Mouse (Mus musculus): ENCODE measurements around the gene Gadd45a. TPM values are rescaled to one million over a fixed set of nuclear protein-coding genes. Genes with fewer than 3 reads are reported as not detected.

Gadd45a gene
- polyA plus RNA-seq, 1 experiment from 2014 or later: 68.1 TPM

DNA sequence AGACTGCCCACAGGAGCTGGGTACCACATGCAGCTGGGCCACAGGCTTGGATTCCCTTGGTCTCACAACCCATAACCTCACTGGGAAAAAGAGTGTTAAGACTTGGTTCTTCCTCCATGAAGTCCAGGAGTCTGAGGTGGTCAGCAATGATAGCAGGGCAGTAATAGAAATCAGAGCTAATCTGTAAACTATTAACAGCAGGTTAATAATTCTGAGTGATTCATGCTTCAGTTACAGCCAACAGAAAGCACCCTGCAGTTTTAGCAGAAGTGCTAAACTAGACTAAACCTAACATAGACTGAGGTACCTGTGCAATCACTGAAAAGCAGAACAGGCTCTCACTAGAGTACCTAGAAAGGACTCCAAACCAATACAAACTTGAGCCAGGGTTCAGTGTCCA is 37.5 kb downstream of the Gadd45a start:
- Histone ChIP-seq H3K27ac (ENCODE audit: low read depth, low read length) (no peak overlapping the region; the same call in 1 of the 2 replicates), H3K27me3 (replicated peaks; ENCODE audit: control insufficient read depth, insufficient read depth, low read length) (no peaks in the 10 kb centered on the region), H3K36me3 (ENCODE audit: control insufficient read depth, insufficient read depth) (no peaks in the 10 kb centered on the region), H3K9ac (ENCODE audit: low read depth, low read length) (no peak overlapping the region), H3K4me3 (ENCODE audit: low read depth, low read length) (no peak overlapping the region), H3K4me1 (replicated peaks; ENCODE audit: control insufficient read depth, insufficient read depth, low read length) (no peaks in the 10 kb centered on the region; the same call in 1 of the 2 replicates), H3K9me3 (ENCODE audit: control insufficient read depth) (no peaks in the 10 kb centered on the region), H3K4me2 (replicated peaks; ENCODE audit: low read depth) (no peak overlapping the region)
- TF ChIP-seq CTCF (IDR thresholded peaks at IDR 0.05; ENCODE audit: low read depth): no peak
- ATAC-seq: no peak

DNA sequence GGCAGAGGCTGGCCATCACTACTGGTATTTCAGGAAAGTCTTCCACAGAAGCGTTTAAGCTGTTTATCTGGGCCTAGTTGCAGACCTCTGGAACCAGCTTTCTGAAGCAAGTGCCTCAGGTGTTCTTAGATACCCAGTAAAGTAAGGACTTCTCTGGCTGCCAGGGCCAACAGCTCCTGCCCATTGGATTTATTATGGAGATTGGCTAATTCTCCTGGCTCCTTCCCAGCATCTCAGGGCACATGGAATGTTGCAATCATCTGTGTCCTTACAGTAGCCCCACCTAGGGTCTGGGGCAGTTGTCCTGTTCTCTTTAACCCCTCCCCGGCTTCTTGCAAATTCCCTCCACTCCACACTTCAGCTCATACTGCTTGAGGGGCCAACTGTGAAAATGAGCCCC is 38.6 kb downstream of the Gadd45a start:
- no peaks in the 10 kb centered on the region; the same call in 1 of the 2 replicates for H3K4me1 ChIP-seq (replicated peaks; ENCODE audit: control insufficient read depth, insufficient read depth, low read length)
- WGBS: 82% methylated on average over 2 of the region's 2 CpGs
- no peaks in the 10 kb centered on the region for H3K36me3 ChIP-seq (ENCODE audit: control insufficient read depth, insufficient read depth)
- no peak overlapping the region for H3K27ac ChIP-seq (ENCODE audit: low read depth, low read length)
- no peaks in the 10 kb centered on the region for H3K9me3 ChIP-seq (ENCODE audit: control insufficient read depth)
- no peak overlapping the region for H3K4me3 ChIP-seq (ENCODE audit: low read depth, low read length)
- no peak overlapping the region for H3K9ac ChIP-seq (ENCODE audit: low read depth, low read length)
- no peaks in the 10 kb centered on the region for H3K27me3 ChIP-seq (replicated peaks; ENCODE audit: control insufficient read depth, insufficient read depth, low read length)
- TF ChIP-seq CTCF (IDR thresholded peaks at IDR 0.05; ENCODE audit: low read depth): no peak
- no peak for ATAC-seq
- no peak overlapping the region for H3K4me2 ChIP-seq (replicated peaks; ENCODE audit: low read depth)

DNA sequence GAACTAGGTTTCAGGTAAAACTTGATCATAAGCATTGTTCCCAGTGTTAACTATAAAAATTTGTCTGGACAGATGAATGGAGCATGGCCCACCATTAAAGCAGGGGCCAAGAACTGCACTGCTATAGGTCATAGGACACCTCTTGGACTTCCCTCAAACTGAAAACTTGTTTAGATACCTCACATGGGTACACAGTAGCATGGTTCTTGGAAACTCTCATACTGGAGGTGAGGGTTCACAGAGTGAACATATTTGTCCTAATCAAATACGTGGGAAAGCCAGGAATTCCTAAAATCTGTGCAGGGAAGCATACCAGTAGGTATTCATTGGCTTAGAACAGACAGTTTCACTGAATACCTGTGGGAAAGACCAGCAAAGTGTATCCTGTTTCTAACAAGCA is 41.0 kb downstream of the Gadd45a start:
- no peak overlapping the region for H3K27ac ChIP-seq (ENCODE audit: low read depth, low read length)
- no peak for TF ChIP-seq CTCF (IDR thresholded peaks at IDR 0.05; ENCODE audit: low read depth)
- H3K9me3 ChIP-seq (ENCODE audit: control insufficient read depth): no peaks in the 10 kb centered on the region
- no peak overlapping the region for H3K9ac ChIP-seq (ENCODE audit: low read depth, low read length)
- H3K4me1 ChIP-seq (replicated peaks; ENCODE audit: control insufficient read depth, insufficient read depth, low read length): no peaks in the 10 kb centered on the region; the same call in 1 of the 2 replicates
- no peaks in the 10 kb centered on the region for H3K27me3 ChIP-seq (replicated peaks; ENCODE audit: control insufficient read depth, insufficient read depth, low read length)
- no peak overlapping the region for H3K4me3 ChIP-seq (ENCODE audit: low read depth, low read length)
- H3K4me2 ChIP-seq (replicated peaks; ENCODE audit: low read depth): no peak overlapping the region
- no peaks in the 10 kb centered on the region for H3K36me3 ChIP-seq (ENCODE audit: control insufficient read depth, insufficient read depth)
- WGBS: 94% methylated on average over 1 of the region's 1 CpGs
- ATAC-seq: no peak

DNA sequence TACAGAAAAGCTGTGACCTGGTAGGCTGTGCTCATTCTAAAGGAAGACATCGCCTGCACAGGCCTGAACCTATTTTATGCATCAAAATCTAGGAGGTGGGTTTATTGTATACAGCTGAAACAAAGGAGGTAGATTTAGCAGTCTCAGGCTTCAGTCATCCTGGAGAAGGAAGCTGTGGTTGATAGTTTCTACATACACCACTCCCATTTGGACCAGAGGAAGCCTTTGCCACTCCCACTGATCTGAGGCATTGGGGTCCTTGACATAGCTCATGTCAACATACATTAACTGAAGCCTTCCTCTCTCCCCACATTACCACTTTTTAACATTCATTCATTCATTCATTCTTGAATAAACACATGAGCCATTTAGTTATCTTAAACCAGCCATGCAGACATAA is 41.4 kb downstream of the Gadd45a start:
- ATAC-seq: no peak
- H3K9ac ChIP-seq (ENCODE audit: low read depth, low read length): no peak overlapping the region
- TF ChIP-seq CTCF (IDR thresholded peaks at IDR 0.05; ENCODE audit: low read depth): no peak
- H3K4me3 ChIP-seq (ENCODE audit: low read depth, low read length): no peak overlapping the region
- WGBS: 83% methylated on average over 1 of the region's 1 CpGs
- H3K27me3 ChIP-seq (replicated peaks; ENCODE audit: control insufficient read depth, insufficient read depth, low read length): no peaks in the 10 kb centered on the region
- no peaks in the 10 kb centered on the region; the same call in 1 of the 2 replicates for H3K4me1 ChIP-seq (replicated peaks; ENCODE audit: control insufficient read depth, insufficient read depth, low read length)
- no peak overlapping the region for H3K4me2 ChIP-seq (replicated peaks; ENCODE audit: low read depth)
- no peak overlapping the region for H3K27ac ChIP-seq (ENCODE audit: low read depth, low read length)
- no peaks in the 10 kb centered on the region for H3K36me3 ChIP-seq (ENCODE audit: control insufficient read depth, insufficient read depth)
- H3K9me3 ChIP-seq (ENCODE audit: control insufficient read depth): no peaks in the 10 kb centered on the region

GRCm38 (mm10) chr6:66994981-66995380 is 42.3 kb downstream of the Gadd45a start:
- no peaks in the 10 kb centered on the region; the same call in 1 of the 2 replicates for H3K4me1 ChIP-seq (replicated peaks; ENCODE audit: control insufficient read depth, insufficient read depth, low read length)
- H3K4me2 ChIP-seq (replicated peaks; ENCODE audit: low read depth): no peak overlapping the region
- 94% methylated on average over 8 of the region's 8 CpGs for WGBS

DNA sequence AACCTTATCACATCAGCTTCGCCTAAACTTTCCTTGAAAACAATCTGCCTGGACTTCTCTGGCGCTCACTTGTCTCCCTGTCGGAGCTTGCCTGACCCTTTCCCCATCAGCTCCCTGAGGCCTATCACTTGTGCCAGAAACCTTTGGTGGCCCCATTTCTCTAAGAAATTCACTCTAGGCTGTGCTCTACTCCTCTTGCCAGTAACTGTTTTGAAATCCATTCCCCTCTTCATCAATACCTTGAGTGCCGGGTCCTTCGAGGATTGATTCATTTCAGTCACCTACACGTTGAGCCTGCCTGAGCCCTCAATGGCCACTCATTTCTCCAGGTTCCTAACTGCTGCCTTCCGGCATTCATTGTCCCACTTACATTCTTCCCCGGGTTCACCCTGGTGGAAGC is 44.5 kb downstream of the Gadd45a start:
- no peak for ATAC-seq
- H3K27me3 ChIP-seq (replicated peaks; ENCODE audit: control insufficient read depth, insufficient read depth, low read length): no peaks in the 10 kb centered on the region
- no peak overlapping the region for H3K9ac ChIP-seq (ENCODE audit: low read depth, low read length)
- no peak for TF ChIP-seq CTCF (IDR thresholded peaks at IDR 0.05; ENCODE audit: low read depth)
- no peaks in the 10 kb centered on the region for H3K36me3 ChIP-seq (ENCODE audit: control insufficient read depth, insufficient read depth)
- 89% methylated on average over 8 of the region's 8 CpGs for WGBS
- no peak overlapping the region for H3K27ac ChIP-seq (ENCODE audit: low read depth, low read length)
- H3K4me2 ChIP-seq (replicated peaks; ENCODE audit: low read depth): no peak overlapping the region
- H3K9me3 ChIP-seq (ENCODE audit: control insufficient read depth): no peaks in the 10 kb centered on the region
- no peak overlapping the region for H3K4me3 ChIP-seq (ENCODE audit: low read depth, low read length)
- H3K4me1 ChIP-seq (replicated peaks; ENCODE audit: control insufficient read depth, insufficient read depth, low read length): no peaks in the 10 kb centered on the region

More at GRCm38 (mm10) chr6:66994981-66995380, 42.3 kb downstream of the Gadd45a start:
- Histone ChIP-seq H3K27ac (ENCODE audit: low read depth, low read length) (no peak overlapping the region), H3K9me3 (ENCODE audit: control insufficient read depth) (no peaks in the 10 kb centered on the region), H3K27me3 (replicated peaks; ENCODE audit: control insufficient read depth, insufficient read depth, low read length) (no peaks in the 10 kb centered on the region), H3K36me3 (ENCODE audit: control insufficient read depth, insufficient read depth) (no peaks in the 10 kb centered on the region), H3K9ac (ENCODE audit: low read depth, low read length) (no peak overlapping the region), H3K4me3 (ENCODE audit: low read depth, low read length) (no peak overlapping the region)
- no peak for TF ChIP-seq CTCF (IDR thresholded peaks at IDR 0.05; ENCODE audit: low read depth)
- ATAC-seq: no peak

DNA sequence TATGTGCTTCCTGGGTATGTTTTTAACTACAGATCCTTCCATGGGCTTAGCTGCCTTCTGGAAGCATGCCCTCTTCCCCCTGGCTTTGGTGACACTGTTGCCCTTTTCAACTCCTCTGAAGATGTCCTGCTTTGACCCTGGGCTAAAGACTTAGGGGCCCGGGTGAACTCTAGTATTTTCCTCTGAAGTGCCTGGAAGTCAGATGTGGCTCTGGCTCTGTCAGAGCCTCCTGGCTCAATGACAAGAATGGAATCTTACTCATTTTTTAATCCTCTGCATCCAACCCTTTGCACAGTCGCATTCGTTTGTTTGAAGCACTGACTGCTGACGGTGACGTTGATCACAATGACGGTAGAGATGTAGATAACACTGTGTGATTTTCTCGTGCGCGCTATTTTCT is 45.0 kb downstream of the Gadd45a start:
- no peak overlapping the region for H3K4me3 ChIP-seq (ENCODE audit: low read depth, low read length)
- TF ChIP-seq CTCF (IDR thresholded peaks at IDR 0.05; ENCODE audit: low read depth): no peak
- WGBS: 57% methylated on average over 9 of the region's 9 CpGs
- H3K36me3 ChIP-seq (ENCODE audit: control insufficient read depth, insufficient read depth): no peaks in the 10 kb centered on the region
- ATAC-seq: no peak
- H3K27ac ChIP-seq (ENCODE audit: low read depth, low read length): no peak overlapping the region
- H3K4me1 ChIP-seq (replicated peaks; ENCODE audit: control insufficient read depth, insufficient read depth, low read length): no peaks in the 10 kb centered on the region
- no peak overlapping the region for H3K9ac ChIP-seq (ENCODE audit: low read depth, low read length)
- H3K27me3 ChIP-seq (replicated peaks; ENCODE audit: control insufficient read depth, insufficient read depth, low read length): no peaks in the 10 kb centered on the region
- H3K4me2 ChIP-seq (replicated peaks; ENCODE audit: low read depth): no peak overlapping the region
- H3K9me3 ChIP-seq (ENCODE audit: control insufficient read depth): no peaks in the 10 kb centered on the region
